Comparison of ENCODE assay signal across 11 mouse cellular contexts in the genomic region with DNA sequence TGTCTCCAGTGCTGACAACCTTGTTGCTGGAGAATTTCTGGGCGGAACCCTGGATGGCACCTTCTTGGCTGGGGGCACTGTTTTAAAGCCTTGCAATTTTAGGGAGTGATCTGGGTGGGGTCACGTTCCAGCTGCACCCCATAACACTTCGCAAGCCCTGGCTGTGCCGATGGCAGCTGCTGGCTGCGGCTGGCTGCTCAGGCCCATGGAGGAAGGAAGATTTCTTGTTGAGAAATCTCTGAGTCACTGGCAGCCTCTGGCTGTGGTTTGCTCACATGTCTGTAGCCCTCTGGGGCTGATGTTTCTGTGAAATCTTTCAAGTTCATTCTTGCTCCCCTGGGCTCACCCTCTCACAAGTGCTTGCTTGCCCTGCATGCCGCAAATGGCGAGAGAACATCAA. TPM values are rescaled to one million over a fixed set of nuclear protein-coding genes. Genes with fewer than 3 reads are reported as not detected.
DNase-seq lines count a peak whose midpoint lies in the region; ATAC-seq and TF ChIP-seq lines count a peak whose summit lies in the region.
"Had no signal": no experiment of that assay in that cellular context is flagged by ENCODE, and none has a peak within 500 bp of the region (broad histone marks: within the 10 kb centered on the region; RNA-seq: fewer than 3 reads in every experiment).

No protein-coding gene starts in this region.

- H3K79me3 ChIP-seq in C2C12 (ENCODE audit: low read depth) = no peaks in the 10 kb centered on the region

- H3K27me3 ChIP-seq in heart, adult 2 months (ENCODE audit: control insufficient read depth, insufficient read depth, low read length) = no peaks in the 10 kb centered on the region
- 0 out of 2 replicates have a peak, but pooled peaks cover 14% of the 10 kb centered on the region for H3K27me3 ChIP-seq in heart, embryonic 10.5 days (ENCODE audit: insufficient read depth, poor library complexity, severe bottlenecking)
- H3K27me3 ChIP-seq in C2C12 (ENCODE audit: control insufficient read depth, insufficient read depth, insufficient read length) = no peaks in the 10 kb centered on the region
- no peaks in the 10 kb centered on the region for H3K27me3 ChIP-seq in intestine, embryonic 15.5 days (replicated peaks)

- no peaks in the 10 kb centered on the region for H3K4me1 ChIP-seq in heart, adult 2 months (ENCODE audit: control insufficient read depth, insufficient read depth, low read length)
- H3K4me1 ChIP-seq in heart, embryonic 10.5 days = no peaks in the 10 kb centered on the region
- H3K4me1 ChIP-seq in bone marrow macrophage, adult 2 months (ENCODE audit: control insufficient read depth, insufficient read depth, low read length) = peaks cover 36% of the 10 kb centered on the region
- no peaks in the 10 kb centered on the region for H3K4me1 ChIP-seq in intestine, embryonic 15.5 days (replicated peaks)

- H3K27ac ChIP-seq in heart, adult 2 months = no peak overlapping the region
- H3K27ac ChIP-seq in heart, embryonic 10.5 days = no peak overlapping the region
- peak overlapping the region; percentile 95 for H3K27ac ChIP-seq in bone marrow macrophage, adult 2 months (ENCODE audit: insufficient read depth, low read depth, low read length)
- peak overlapping the region; percentile 76 for H3K27ac ChIP-seq in macrophage
- no peak overlapping the region for H3K27ac ChIP-seq in intestine, embryonic 15.5 days

- H3K4me2 ChIP-seq in intestine, embryonic 15.5 days (replicated peaks) = no peak overlapping the region
- H3K4me2 ChIP-seq: lung, embryonic 14.5 days had no signal

- no peak overlapping the region for H3K4me3 ChIP-seq in heart, adult 2 months
- H3K4me3 ChIP-seq in heart, embryonic 10.5 days = no peak overlapping the region
- H3K4me3 ChIP-seq in C2C12 (ENCODE audit: insufficient read depth, poor library complexity, severe bottlenecking) (no peak overlapping the region), macrophage (ENCODE audit: inconsistent target) (no peak overlapping the region)
- H3K4me3 ChIP-seq in bone marrow macrophage, adult 2 months (ENCODE audit: insufficient read depth, low read length) = peak overlapping the region; percentile 44
- no peak overlapping the region for H3K4me3 ChIP-seq in intestine, embryonic 15.5 days (replicated peaks)

- peak; percentile 23 to 50 for DNase-seq in heart, adult 2 months
- DNase-seq in heart, embryonic 10.5 days (ENCODE audit: low spot score) = no peak
- no peak for DNase-seq in yolk sac, embryonic 10.5 days (ENCODE audit: low spot score)
- DNase-seq in right cerebral cortex, adult 18-20 months = no peak
- DNase-seq: cerebellum, adult 2 months; lung, embryonic 14.5 days had no signal

- WGBS in heart, adult 2 months = 76% methylated on average over 7 of the region's 7 CpGs
- 74% methylated on average over 7 of the region's 7 CpGs for WGBS in heart, embryonic 10.5 days
- WGBS in macrophage (ENCODE audit: missing documents) = 0% methylated on average over 7 of the region's 7 CpGs
- 63% methylated on average over 7 of the region's 7 CpGs for WGBS in intestine, embryonic 15.5 days

- no peak for TF ChIP-seq POLR2A in heart, adult 2 months (IDR thresholded peaks at IDR 0.05; ENCODE audit: insufficient read depth, low read depth, low read length)
- TF ChIP-seq POLR2A in bone marrow macrophage, adult 2 months (IDR thresholded peaks at IDR 0.05; ENCODE audit: borderline replicate concordance, low read depth, low read length) = no peak

- H3K9me3 ChIP-seq in heart, embryonic 10.5 days = no peaks in the 10 kb centered on the region
- H3K9me3 ChIP-seq in intestine, embryonic 15.5 days = no peaks in the 10 kb centered on the region

- no peaks in the 10 kb centered on the region for H3K36me3 ChIP-seq in heart, adult 2 months (ENCODE audit: control insufficient read depth, insufficient read depth, low read length)
- H3K36me3 ChIP-seq in heart, embryonic 10.5 days = no peaks in the 10 kb centered on the region
- no peaks in the 10 kb centered on the region for H3K36me3 ChIP-seq in C2C12 (ENCODE audit: control insufficient read depth, insufficient read depth)
- H3K36me3 ChIP-seq in macrophage (ENCODE audit: inconsistent target) = no peaks in the 10 kb centered on the region
- H3K36me3 ChIP-seq in intestine, embryonic 15.5 days = no peaks in the 10 kb centered on the region

- ATAC-seq in intestine, embryonic 15.5 days = no peak
- ATAC-seq: inflammation-experienced regulatory T-cells, adult 6 months had no signal

- no peak overlapping the region for H3K9ac ChIP-seq in heart, adult 2 months (ENCODE audit: low read depth, low read length)
- no peak overlapping the region for H3K9ac ChIP-seq in intestine, embryonic 15.5 days
- H3K9ac ChIP-seq: lung, embryonic 14.5 days had no signal

- H3K79me2 ChIP-seq in heart, adult 2 months (replicated peaks; ENCODE audit: control insufficient read depth, insufficient read depth, low read length) = no peaks in the 10 kb centered on the region
- H3K79me2 ChIP-seq in C2C12 (ENCODE audit: control insufficient read depth, insufficient read depth) (no peaks in the 10 kb centered on the region), macrophage (ENCODE audit: inconsistent target) (no peaks in the 10 kb centered on the region)

- no peak for TF ChIP-seq EP300 in heart, adult 2 months (IDR thresholded peaks at IDR 0.05; ENCODE audit: insufficient read depth, low read depth, low read length)

- no peak for TF ChIP-seq CTCF in heart, adult 2 months (IDR thresholded peaks at IDR 0.05)
- no peak for TF ChIP-seq CTCF in C2C12 (IDR thresholded peaks at IDR 0.05; ENCODE audit: control insufficient read depth, insufficient read depth, insufficient read length)
- no peak for TF ChIP-seq CTCF in bone marrow macrophage, adult 2 months (IDR thresholded peaks at IDR 0.05; ENCODE audit: low read depth, low read length)

- intact Hi-C loops in heart, adult 2 months (cut with DNase I) = no loop called here

- no peak overlapping the region for H3ac ChIP-seq in C2C12 (ENCODE audit: control insufficient read depth, insufficient read length, low read depth)

TF ChIP-seq in C2C12, 6 proteins besides CTCF, POLR2A, EP300 and RAD21:
- TF ChIP-seq MAX (IDR thresholded peaks at IDR 0.05) (no peak), FOSL1 (IDR thresholded peaks at IDR 0.05; ENCODE audit: insufficient read depth, low read length, poor library complexity, severe bottlenecking) (no peak), MYOD1 (IDR thresholded peaks at IDR 0.05; ENCODE audit: control insufficient read depth, insufficient read length, low read depth) (peak; percentile 32)

RNA-seq across cellular contexts. Expression of a gene that starts 47.9 kb away (rescaled TPM):
- not detected for total RNA-seq in heart, adult 2 months (2021)
- not detected in 2 replicates for polyA plus RNA-seq in heart, adult 2 months (2012; rRNA removed)
- polyA plus RNA-seq in heart, embryonic 10.5 days (2016; fragmentation: Nextera tagmentation; extraction: Ambion mirVana) = 3.0 and 3.9 TPM in 2 replicates
- polyA plus RNA-seq in C2C12 (2012; fragmentation: generic; extraction: Trizol) = 16.0 TPM
- not detected in 2 replicates for polyA plus RNA-seq in bone marrow macrophage, adult 2 months (2012; ENCODE audit: insufficient read depth, insufficient read length, missing spikeins)
- not detected for total RNA-seq in macrophage (2018; cell fraction: chromatin; rRNA removed)
- not detected for total RNA-seq in macrophage (2018; cell fraction: cytosol; rRNA removed)
- not detected for total RNA-seq in macrophage (2018; cell fraction: nucleus; rRNA removed)
- not detected in 3 replicates for polyA plus RNA-seq in macrophage (2018)
- 3.2 and 4.7 TPM in 2 replicates for polyA plus RNA-seq in intestine, embryonic 15.5 days (2015; fragmentation: Nextera tagmentation; extraction: Ambion mirVana)
- polyA plus RNA-seq: cerebellum, adult 2 months; inflammation-experienced regulatory T-cells, adult 6 months had no signal

Comparison
In these comparisons a context has a peak if more than half of its experiments do, and no peak if none do; other contexts are left out.
1. DNase-seq: peak in heart, adult 2 months (2 of 2); none in heart, embryonic 10.5 days (single experiment), yolk sac, embryonic 10.5 days (single experiment) and right cerebral cortex, adult 18-20 months (single experiment).
2. H3K27ac ChIP-seq: peak in bone marrow macrophage, adult 2 months (single experiment) and macrophage (single experiment); none in heart, adult 2 months (single experiment), heart, embryonic 10.5 days (single experiment) and intestine, embryonic 15.5 days (single experiment).